Mouse (Mus musculus) CH12.LX (cell line): ENCODE data around the gene Togaram2.

Source experiments
- CTCF ChIP-seq, 2 experiments: IDR thresholded peaks in 1 of 2; conservative IDR thresholded peaks in 1 of 2; 2 replicates each; pipeline ENCODE4 v1.5.1; 2011 to 2012; ENCODE audit warnings: low read depth in 2 of 2, low read length in 2 of 2, improper control_type of control experiment in 1 of 2, inconsistent platforms in 1 of 2, mild to moderate bottlenecking in 1 of 2, moderate library complexity in 1 of 2
- MEF2A ChIP-seq: IDR thresholded peaks from 2 replicates; pipeline ENCODE4 v1.6.1; 2014; ENCODE audit warnings: low read depth, mild to moderate bottlenecking, inconsistent platforms, low read length, improper control_type of control experiment, borderline replicate concordance
- MYC ChIP-seq: IDR thresholded peaks from 2 replicates; pipeline ENCODE4 v1.6.1; 2011; ENCODE audit warnings: low read depth, mild to moderate bottlenecking, improper control_type of control experiment, low read length
- NELFE ChIP-seq: IDR thresholded peaks from 2 replicates; pipeline ENCODE4 v1.6.1; 2011; ENCODE audit warnings: low read depth, low read length, improper control_type of control experiment
- PAX5 ChIP-seq: IDR thresholded peaks from 2 replicates; pipeline ENCODE4 v1.6.1; 2012; ENCODE audit warnings: low read length, inconsistent platforms, mixed read lengths
- POLR2A ChIP-seq: IDR thresholded peaks from 2 replicates; pipeline ENCODE4 v1.6.1; 2011; ENCODE audit warnings: low read depth, mild to moderate bottlenecking, improper control_type of control experiment, low read length

- TF ChIP-seq MYC (no peak), CTCF (conservative IDR thresholded peaks at IDR 0.05 in 1 of 2, IDR thresholded peaks at IDR 0.05 in 1 of 2; ENCODE audit: low read depth in 2 of 2, low read length in 2 of 2) (no peak), PAX5 (no peak), MEF2A (no peak), NELFE (no peak), POLR2A (no peak)
Measured at GRCm38 (mm10) chr17:71742935-71743334, 69.9 kb downstream of the Togaram2 start.
